Mouse (Mus musculus): ENCODE data around the gene Lcn12.
A peak's percentile ranks its signal among the peaks of the same experiment; 100 is the strongest.

The Lcn12 gene

GRCm38 (mm10) chr2:25460135-25460534, 33.6 kb downstream of the Lcn12 start:
- DNase-seq = no peak

GRCm38 (mm10) chr2:25458911-25459310, 34.8 kb downstream of the Lcn12 start:
- peak; percentile 43 to 45 for DNase-seq

DNA sequence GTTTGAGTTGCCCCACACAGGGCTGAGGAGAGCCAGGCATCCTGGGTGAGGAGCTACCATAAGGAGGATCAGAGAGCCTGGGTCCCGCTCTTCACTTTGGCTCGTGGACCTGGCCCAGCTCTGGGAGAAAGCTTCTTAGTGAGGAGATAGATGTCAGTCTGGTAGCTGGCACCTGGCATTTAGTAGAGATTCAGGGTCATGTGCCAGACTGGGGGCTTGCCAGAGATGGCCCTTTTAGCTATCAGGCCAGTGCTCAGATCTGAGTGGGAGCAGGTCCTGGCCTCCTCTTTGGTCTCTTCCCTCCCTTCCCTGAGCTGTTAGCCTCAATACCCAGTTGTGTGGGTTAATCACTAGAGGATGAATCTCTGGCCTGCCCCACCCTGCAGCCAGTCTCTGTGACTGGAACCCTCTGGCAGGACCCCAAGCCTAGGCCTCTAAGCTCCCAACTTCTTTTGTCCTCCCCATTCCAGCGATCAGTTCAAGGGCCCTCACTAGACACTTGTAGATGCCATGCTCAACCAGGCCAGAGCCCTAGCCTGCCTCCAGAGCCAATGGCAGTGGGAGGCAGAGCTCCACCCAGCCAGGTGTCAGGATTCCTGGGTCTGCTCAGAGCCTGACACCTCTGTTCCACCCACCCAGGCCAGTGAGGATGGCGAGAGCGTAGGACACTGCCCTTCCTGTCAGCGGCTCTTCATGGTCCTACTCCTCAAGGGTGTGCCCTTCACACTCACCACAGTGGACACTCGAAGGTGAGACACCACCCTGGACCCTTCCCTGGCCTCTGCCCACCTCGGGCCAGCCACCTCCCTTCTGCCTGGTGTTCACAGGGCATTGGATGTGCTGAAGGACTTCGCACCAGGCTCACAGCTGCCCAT, 36.5 kb downstream of the Lcn12 start:
- DNase-seq = no peak

GRCm38 (mm10) chr2:25456205-25456953, 37.3 kb downstream of the Lcn12 start, which contains the start of gene Clic3:
Gene Clic3 (plus strand): TSS chr2:25456838.
- peak; percentile 29 to 54 for DNase-seq

GRCm38 (mm10) chr2:25452951-25453350, 40.8 kb downstream of the Lcn12 start:
- DNase-seq = no peak

DNA sequence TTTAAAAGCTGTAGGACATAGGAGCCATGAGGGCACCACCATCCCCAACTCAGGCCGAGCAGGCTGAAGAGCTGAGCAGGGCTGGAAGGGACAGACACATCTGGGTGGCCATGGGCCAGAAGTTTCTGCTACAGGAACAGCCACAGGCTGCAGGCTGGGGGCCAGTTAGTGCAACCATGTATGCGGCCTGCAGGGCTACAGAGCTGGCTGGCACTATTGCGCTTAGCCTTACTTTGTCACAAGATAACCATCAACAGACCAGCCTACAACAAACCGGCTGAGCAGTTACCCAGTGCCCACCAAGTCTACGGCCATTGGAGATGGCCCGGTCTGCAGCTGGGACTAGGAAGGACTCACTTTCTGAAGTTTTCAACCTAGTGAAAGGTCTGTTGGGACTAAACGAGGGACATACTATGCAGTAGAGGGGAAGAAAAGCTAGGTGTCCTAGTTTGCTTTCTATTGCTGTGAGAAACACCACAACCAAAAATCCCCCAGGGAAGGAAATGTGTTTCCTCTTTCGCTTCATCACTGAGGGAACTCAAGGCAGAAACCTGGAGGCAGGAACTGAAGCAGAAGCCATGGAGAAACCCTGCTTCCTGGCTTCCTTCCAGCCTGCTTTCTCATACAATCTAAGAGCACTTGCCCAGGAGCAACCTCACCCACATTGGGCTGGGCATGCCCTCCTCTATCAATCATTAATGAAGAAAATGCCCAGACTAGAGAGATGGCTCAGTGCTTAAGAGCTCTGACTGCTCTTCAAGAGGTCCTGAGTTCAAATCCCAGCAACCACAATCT, 42.7 kb downstream of the Lcn12 start:
- DNase-seq = no peak

- DNase-seq = no peak
Observed at GRCm38 (mm10) chr2:25442682-25443081, 51.0 kb downstream of the Lcn12 start.

DNA sequence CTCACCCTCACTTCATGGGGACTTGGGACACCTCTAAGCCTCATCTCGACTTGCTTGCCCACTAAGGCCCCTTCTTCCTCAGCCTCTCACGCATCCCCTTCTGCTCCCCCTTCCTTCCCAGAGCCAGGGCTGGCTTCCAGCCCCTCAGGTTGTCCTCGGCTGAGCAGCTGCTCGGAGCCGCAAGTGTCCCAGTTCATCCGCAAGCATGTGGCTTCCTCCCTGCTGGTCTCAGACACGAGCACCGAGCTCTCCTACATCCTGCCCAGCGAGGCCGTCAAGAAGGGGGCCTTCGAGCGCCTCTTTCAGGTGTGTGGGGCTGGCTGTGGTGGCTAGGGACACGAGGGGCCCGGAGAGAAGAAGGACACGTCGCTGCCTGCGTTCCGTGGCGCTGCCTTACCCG, 52.6 kb downstream of the Lcn12 start:
- no peak for DNase-seq
